Mouse (Mus musculus): Measurements from ENCODE around the gene Chd4. TPM values are rescaled to one million over a fixed set of nuclear protein-coding genes. Genes with fewer than 3 reads are reported as not detected.
A peak's percentile ranks its signal among the peaks of the same experiment; 100 is the strongest.

Gene Chd4
- polyA plus RNA-seq, 1 experiment, result 133 TPM

DNA sequence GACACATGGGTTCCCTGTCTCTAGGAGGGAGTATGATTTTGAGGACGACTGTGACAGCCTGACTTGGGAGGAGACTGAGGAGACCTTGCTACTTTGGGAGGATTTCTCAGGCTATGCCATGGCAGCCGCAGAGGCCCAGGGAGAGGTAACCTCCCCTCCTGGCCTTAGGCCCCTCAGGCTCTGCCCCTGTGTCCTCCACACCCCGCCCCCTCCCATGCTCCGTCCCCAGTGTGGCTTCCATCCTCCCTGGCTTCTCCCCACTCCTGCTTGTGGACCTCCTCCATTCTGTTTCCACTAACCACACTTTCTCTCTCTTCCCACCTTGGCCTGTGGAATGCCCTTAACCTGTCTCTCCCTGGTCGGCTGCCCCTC is 57.2 kb downstream of the Chd4 start:
- H3K4me3 ChIP-seq, result peak overlapping the region; percentile 15
- H3ac ChIP-seq (ENCODE audit: control insufficient read depth, insufficient read length), result no peak overlapping the region
- no peaks in the 10 kb centered on the region for H3K27me3 ChIP-seq (ENCODE audit: control insufficient read depth, insufficient read depth, insufficient read length)
- TF ChIP-seq POLR2AphosphoS2 (IDR thresholded peaks at IDR 0.05; ENCODE audit: insufficient read length, low read depth) (peak; percentile 67), SRF (IDR thresholded peaks at IDR 0.05; ENCODE audit: control insufficient read depth, insufficient read length, low read depth) (no peak), MAX (IDR thresholded peaks at IDR 0.05; ENCODE audit: low read depth) (no peak)
- peaks cover 16% of the 10 kb centered on the region for H3K36me3 ChIP-seq (ENCODE audit: control insufficient read depth, insufficient read depth)
- peaks cover 16% of the 10 kb centered on the region for H3K79me2 ChIP-seq (ENCODE audit: control insufficient read depth, insufficient read depth)
- peak overlapping the region; percentile 66 for H3K4me2 ChIP-seq (ENCODE audit: low read depth)

GRCm38 (mm10) chr6:125153682-125154081 is 57.9 kb downstream of the Chd4 start:
- Histone ChIP-seq H3K27me3 (ENCODE audit: control insufficient read depth, insufficient read depth, insufficient read length) (no peaks in the 10 kb centered on the region), H3K36me3 (ENCODE audit: control insufficient read depth, insufficient read depth) (peaks cover 19% of the 10 kb centered on the region), H3K4me2 (ENCODE audit: low read depth) (peak overlapping the region; percentile 66), H3K79me2 (ENCODE audit: control insufficient read depth, insufficient read depth) (peaks cover 16% of the 10 kb centered on the region), H3K4me3 (peak overlapping the region; percentile 15), H3ac (ENCODE audit: control insufficient read depth, insufficient read length) (no peak overlapping the region)
- TF ChIP-seq POLR2AphosphoS2 (IDR thresholded peaks at IDR 0.05; ENCODE audit: insufficient read length, low read depth), result peak; percentile 2
- no peak for TF ChIP-seq TCF12 (IDR thresholded peaks at IDR 0.05; ENCODE audit: insufficient read depth, poor library complexity, severe bottlenecking)
- peak; percentile 8 for TF ChIP-seq POLR2A (IDR thresholded peaks at IDR 0.05; ENCODE audit: insufficient read length, low read depth)

DNA sequence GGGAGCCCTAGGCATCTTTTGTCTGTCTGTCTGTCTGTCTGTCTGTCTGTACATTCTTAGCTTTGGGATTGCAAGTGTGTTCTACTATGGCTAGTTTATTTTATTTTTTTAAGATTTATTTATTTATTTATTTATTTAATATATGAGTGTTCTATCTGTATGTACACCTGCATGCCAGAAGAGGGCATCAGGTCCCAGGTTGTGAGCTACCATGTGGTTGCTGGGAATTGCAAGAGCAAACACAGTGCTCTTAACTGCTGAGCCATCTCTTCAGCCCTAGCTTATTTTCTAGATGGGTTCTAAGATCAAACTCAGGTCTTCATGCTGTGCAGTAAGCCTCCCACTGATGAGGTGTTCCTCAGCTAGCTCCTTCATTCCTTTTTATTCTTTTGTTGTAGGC is 58.8 kb downstream of the Chd4 start:
- TF ChIP-seq POLR2AphosphoS2 (IDR thresholded peaks at IDR 0.05; ENCODE audit: insufficient read length, low read depth) (no peak), CEBPB (IDR thresholded peaks at IDR 0.05; ENCODE audit: insufficient read depth, poor library complexity, severe bottlenecking) (0 out of 2 replicates have a peak, but pooled peaks have one; percentile 10), USF1 (IDR thresholded peaks at IDR 0.05; ENCODE audit: low read depth) (no peak)
- Histone ChIP-seq H3K79me2 (ENCODE audit: control insufficient read depth, insufficient read depth) (peaks cover 16% of the 10 kb centered on the region), H3K36me3 (ENCODE audit: control insufficient read depth, insufficient read depth) (peaks cover 26% of the 10 kb centered on the region), H3K27me3 (ENCODE audit: control insufficient read depth, insufficient read depth, insufficient read length) (no peaks in the 10 kb centered on the region), H3ac (ENCODE audit: control insufficient read depth, insufficient read length) (no peak overlapping the region), H3K4me3 (peak overlapping the region; percentile 15), H3K4me2 (ENCODE audit: low read depth) (peak overlapping the region; percentile 66)

- peak overlapping the region; percentile 15 for H3K4me3 ChIP-seq
- TF ChIP-seq POLR2AphosphoS2 (IDR thresholded peaks at IDR 0.05; ENCODE audit: insufficient read length, low read depth) (no peak), USF1 (IDR thresholded peaks at IDR 0.05; ENCODE audit: low read depth) (no peak), REST (IDR thresholded peaks at IDR 0.05; ENCODE audit: insufficient read depth, insufficient read length) (no peak), MAX (IDR thresholded peaks at IDR 0.05; ENCODE audit: low read depth) (no peak), POLR2A (IDR thresholded peaks at IDR 0.05; ENCODE audit: insufficient read length, low read depth) (no peak), E2F4 (IDR thresholded peaks at IDR 0.05; ENCODE audit: insufficient read depth) (no peak), TCF3 (IDR thresholded peaks at IDR 0.05; ENCODE audit: insufficient read length, low read depth) (no peak), CEBPB (IDR thresholded peaks at IDR 0.05; ENCODE audit: insufficient read depth, poor library complexity, severe bottlenecking) (no peak), TCF12 (IDR thresholded peaks at IDR 0.05; ENCODE audit: insufficient read depth, poor library complexity, severe bottlenecking) (no peak), MYOG (IDR thresholded peaks at IDR 0.05; ENCODE audit: control insufficient read depth in 1 of 3, insufficient read depth in 1 of 3, insufficient read length in 2 of 3, low read depth in 2 of 3) (no peak), MYOD1 (IDR thresholded peaks at IDR 0.05; ENCODE audit: control insufficient read depth in 1 of 3, insufficient read length in 2 of 3, low read depth in 2 of 3) (no peak), SRF (IDR thresholded peaks at IDR 0.05; ENCODE audit: control insufficient read depth, insufficient read length, low read depth) (no peak)
- H3K27me3 ChIP-seq (ENCODE audit: control insufficient read depth, insufficient read depth, insufficient read length), result no peaks in the 10 kb centered on the region
- peaks cover 10% of the 10 kb centered on the region for H3K79me2 ChIP-seq (ENCODE audit: control insufficient read depth, insufficient read depth)
- no peak overlapping the region for H3ac ChIP-seq (ENCODE audit: control insufficient read depth, insufficient read length)
- peaks cover 33% of the 10 kb centered on the region for H3K36me3 ChIP-seq (ENCODE audit: control insufficient read depth, insufficient read depth)
- H3K4me2 ChIP-seq (ENCODE audit: low read depth), result peak overlapping the region; percentile 51
Observed at GRCm38 (mm10) chr6:125155262-125155661, 59.5 kb downstream of the Chd4 start.

DNA sequence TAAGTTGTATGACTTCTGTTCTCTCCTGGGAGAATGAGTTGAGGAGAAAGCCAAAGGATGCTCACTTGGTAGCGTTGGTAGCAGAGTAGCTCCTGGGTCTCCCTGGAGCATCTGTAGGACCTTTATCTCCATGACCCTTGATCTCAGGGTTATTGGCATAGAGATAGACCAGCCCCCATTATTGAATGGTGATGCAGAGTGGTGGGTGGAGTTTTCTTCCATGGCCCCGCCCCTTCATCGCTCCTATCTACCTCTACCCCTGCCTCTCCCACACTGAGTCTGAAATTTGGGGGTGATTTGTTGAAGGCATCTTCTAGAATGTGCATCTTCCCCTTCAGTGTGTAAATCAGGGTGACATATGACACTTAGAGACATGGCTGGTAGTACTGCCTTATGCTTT is 60.7 kb downstream of the Chd4 start:
- TF ChIP-seq POLR2A (IDR thresholded peaks at IDR 0.05; ENCODE audit: insufficient read length, low read depth) (no peak), SRF (IDR thresholded peaks at IDR 0.05; ENCODE audit: control insufficient read depth, insufficient read length, low read depth) (no peak), TCF3 (IDR thresholded peaks at IDR 0.05; ENCODE audit: insufficient read length, low read depth) (no peak), REST (IDR thresholded peaks at IDR 0.05; ENCODE audit: insufficient read depth, insufficient read length) (no peak), TCF12 (IDR thresholded peaks at IDR 0.05; ENCODE audit: insufficient read depth, poor library complexity, severe bottlenecking) (no peak), USF1 (IDR thresholded peaks at IDR 0.05; ENCODE audit: low read depth) (no peak)
- H3K79me2 ChIP-seq (ENCODE audit: control insufficient read depth, insufficient read depth), result no peaks in the 10 kb centered on the region
- H3ac ChIP-seq (ENCODE audit: control insufficient read depth, insufficient read length), result no peak overlapping the region
- peaks cover 31% of the 10 kb centered on the region for H3K36me3 ChIP-seq (ENCODE audit: control insufficient read depth, insufficient read depth)
- no peaks in the 10 kb centered on the region for H3K27me3 ChIP-seq (ENCODE audit: control insufficient read depth, insufficient read depth, insufficient read length)
- H3K4me3 ChIP-seq, result peak overlapping the region; percentile 15
- H3K4me2 ChIP-seq (ENCODE audit: low read depth), result peak overlapping the region; percentile 51
